Mouse (Mus musculus) spleen, postnatal 14 days (tissue): ENCODE measurements around the gene Srms.

Source experiments
- DNase-seq, 2 experiments: peaks; one replicate each; pipeline ENCODE4 v3.0.0; 2021 to 2022; ENCODE audit warnings: low spot score in 2 of 2

Srms gene

DNA sequence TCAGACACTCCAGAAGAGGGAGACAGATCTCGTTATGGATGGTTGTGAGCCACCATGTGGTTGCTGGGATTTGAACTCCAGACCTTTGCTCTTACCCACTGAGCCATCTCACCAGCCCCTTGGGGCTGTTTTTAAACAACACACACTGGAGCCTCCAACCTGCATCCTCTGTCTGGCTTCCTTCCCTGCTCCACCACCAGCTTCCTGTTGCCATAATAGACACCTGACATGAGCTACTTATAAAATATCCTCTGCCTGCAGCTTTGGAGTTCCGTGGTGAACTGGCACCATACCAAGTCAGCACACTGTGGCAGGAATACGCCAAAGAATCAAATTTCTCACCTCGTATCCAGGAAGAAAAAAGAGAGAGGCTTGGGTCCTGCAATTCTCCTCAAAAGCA, 52.2 kb downstream of the Srms start:
- no peak for DNase-seq

DNA sequence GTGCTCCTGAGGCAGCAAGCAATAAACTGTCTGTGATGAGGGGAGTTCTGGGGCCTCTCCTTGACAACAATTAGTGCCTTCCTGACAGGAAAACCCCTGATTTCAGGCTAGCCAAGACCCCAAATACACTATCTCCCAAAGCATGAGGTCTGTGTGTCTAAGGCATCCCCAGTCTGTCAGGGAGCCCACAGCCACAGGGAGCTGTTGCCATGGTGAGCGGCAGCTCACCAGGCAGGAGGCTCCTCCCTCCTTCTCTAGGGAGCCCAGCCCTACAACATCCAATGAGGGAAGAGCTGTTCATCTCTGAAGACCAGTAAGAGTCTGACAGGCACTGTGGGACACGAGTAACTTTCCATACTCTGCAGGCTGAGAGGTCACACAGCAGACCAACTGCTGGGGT, 53.2 kb downstream of the Srms start:
- DNase-seq = no peak

DNA sequence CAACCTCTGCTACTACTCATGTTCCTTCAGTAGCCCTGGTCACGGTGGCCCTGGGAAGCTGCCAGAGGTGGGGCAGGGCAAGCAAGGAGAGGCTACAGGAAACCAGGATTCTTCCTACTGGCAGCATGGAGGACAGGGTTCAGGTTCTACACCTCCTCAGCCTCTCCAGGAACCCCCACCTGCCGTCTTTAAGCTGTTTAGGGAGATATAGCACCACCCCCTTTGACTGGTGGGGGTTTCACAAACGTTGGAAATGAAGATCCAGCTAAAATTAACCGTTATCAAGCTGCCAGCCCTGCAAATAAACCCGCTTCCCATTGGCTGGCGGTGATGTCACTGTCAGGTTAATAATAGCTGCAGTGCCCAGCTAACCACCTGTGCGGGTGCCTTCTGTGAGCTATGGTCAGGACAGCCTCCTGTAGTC, 53.9 kb downstream of the Srms start:
- DNase-seq = no peak

DNA sequence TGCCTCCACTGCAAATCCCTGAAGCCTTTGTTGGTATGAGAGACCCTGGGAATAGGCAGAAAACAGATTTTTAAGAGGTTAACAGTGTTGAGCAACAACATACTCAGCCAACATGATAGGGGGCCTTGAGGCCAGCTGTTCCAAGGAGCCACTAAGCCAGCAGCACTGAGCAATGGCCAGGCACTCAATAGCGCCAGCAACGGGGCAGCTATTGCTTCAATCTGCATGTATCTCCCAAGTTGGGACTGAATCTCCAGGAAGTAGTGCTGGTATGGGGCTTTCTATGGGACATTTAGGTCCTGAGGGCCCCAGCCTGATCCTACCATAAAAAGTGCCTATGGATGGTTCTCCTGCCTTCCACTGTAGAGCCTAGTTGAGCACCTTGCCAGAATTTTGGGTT, 54.5 kb downstream of the Srms start:
- no peak for DNase-seq

DNA sequence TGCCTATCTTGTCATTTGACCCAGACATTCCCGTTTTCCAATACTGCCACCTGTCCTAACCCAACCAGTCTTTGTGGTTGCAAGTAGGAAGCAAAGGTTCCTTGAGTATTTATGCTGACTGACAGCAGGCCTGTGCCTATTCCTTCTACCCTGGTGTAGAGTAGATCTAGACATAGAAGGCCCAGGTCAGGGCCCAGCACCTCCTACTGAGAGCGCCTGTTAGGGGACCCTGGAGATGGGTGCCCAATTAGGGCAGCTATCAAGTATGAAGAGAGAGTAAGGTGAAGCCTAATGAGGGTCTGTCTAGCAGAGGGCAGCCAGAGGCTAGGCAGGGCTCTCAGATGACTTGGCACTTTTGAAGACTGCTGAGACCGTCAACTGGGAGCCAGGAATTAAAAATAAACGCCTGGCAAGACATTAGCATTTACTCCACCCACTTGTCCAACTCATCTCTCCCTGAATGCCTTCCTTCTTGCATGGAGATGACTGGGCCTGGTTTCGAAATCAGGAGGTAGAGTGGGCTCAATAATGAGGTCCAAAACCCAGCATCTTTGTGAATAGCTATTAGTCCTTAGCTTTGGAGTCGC, 55.2 kb downstream of the Srms start:
- no peak for DNase-seq

DNA sequence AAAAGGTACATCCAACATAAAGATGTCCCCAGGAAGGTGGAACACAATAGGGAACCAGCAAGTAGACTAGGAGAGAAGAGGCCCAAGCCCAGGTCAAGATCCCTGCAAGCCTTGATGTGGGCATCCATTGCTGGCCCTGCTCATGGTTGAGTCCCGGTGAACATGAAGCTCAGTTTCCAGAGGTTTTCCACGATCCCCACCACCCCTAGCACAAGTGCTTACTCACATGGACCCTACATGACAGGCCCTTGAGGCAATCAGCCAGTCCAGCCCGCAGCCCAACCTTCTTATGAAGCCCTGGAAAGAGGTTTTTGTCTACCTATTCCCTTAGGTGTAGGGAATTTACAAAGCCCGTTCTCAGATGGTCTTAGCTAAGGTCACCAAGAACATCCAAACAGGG, 55.8 kb downstream of the Srms start:
- DNase-seq = no peak

DNA sequence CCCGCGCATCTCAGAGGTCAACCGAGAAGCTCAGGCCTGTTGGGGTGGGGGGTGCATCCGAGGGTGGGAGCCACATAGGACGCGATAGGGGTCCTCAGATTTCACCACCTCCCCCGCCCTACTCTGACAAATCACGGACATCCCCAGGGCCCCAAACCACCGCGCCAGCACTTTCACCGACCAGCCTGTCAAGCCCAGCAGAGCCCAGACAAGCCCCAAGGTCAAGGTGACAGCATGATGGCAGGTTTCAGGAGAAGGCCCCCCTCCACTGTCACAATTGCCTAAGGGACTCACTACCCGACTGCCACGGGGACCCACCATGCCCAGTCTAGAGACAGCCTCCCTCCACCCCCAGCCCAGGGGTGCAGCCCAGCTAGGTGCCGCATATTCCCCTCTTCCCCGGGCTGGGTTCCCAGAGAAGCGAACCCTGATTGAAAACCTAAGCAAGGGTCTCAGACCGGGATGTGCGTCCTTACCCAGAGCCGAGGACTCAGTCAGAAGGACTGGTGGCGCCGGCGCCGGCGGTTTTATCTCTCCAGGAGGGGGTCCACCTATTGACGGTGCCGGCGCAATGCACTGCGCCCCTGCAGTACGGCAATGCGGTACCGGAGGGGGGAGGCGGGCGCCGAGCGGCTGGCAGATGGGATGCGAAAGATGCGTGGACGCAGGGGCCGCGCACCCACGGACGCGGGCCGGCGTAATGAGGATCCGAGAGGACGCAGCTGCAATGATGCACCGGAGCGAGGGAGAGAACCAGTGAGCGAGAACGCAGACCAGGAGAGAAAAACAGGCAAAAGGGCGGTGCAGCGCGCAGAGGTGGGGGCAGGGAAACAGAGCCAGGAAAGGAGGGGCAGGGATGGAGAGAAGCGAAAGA, 56.5 kb downstream of the Srms start, which contains the start of gene Eef1a2:
Gene Eef1a2, minus strand, starts transcription at position 767 of the 874 bp plus-strand sequence.
- no peak for DNase-seq

DNA sequence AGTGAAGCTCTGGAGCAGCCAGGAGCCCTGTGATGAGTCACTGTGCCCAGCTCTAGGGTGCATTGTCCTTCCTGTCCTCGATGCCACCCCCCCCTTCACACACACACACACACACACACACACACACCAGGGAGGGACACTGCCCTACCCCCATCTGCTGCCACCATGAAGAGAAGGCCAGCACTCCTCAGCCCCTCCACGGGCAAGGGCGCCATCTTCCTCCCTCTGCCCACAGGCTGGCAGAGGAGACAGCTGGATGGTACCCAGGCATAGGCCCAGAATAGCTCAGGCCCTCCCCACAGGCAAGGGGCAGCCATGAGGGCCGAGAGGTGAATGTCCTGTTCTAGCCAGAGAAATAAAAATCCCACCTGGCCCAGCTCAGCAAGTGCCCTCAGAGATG, 57.2 kb downstream of the Srms start:
- no peak for DNase-seq
